10 mouse cellular contexts compared by ENCODE assay signal in genomic region chr5:106561499-106561822, GRCm38 (mm10). TPM values are rescaled to one million over a fixed set of nuclear protein-coding genes. Genes with fewer than 3 reads are reported as not detected.
DNase-seq lines count a peak whose midpoint lies in the region; ATAC-seq and TF ChIP-seq lines count a peak whose summit lies in the region.
"Had no signal": no experiment of that assay in that cellular context is flagged by ENCODE, and none has a peak within 500 bp of the region (broad histone marks: within the 10 kb centered on the region; RNA-seq: fewer than 3 reads in every experiment).

No protein-coding gene starts in this region.

- H3K4me1 ChIP-seq in kidney, postnatal 0 days (replicated peaks; ENCODE audit: insufficient read depth, low read length), result peaks cover 6% of the 10 kb centered on the region; the same call in 1 of the 2 replicates
- 0 out of 2 replicates have a peak, but pooled peaks cover 3% of the 10 kb centered on the region for H3K4me1 ChIP-seq in embryonic facial prominence, embryonic 14.5 days (ENCODE audit: control insufficient read depth, insufficient read depth, low read length)
- H3K4me1 ChIP-seq in hindbrain, postnatal 0 days (ENCODE audit: insufficient read depth, low read length), result 0 out of 2 replicates have a peak, but pooled peaks cover 4% of the 10 kb centered on the region
- H3K4me1 ChIP-seq in midbrain, embryonic 16.5 days (ENCODE audit: control insufficient read depth, insufficient read depth, low read length), result peaks cover 33% of the 10 kb centered on the region; the same call in 1 of the 2 replicates

- H3K36me3 ChIP-seq in kidney, postnatal 0 days (ENCODE audit: insufficient read depth, low read length), result no peaks in the 10 kb centered on the region
- no peaks in the 10 kb centered on the region for H3K36me3 ChIP-seq in embryonic facial prominence, embryonic 14.5 days (ENCODE audit: control insufficient read depth, insufficient read depth, low read length)
- no peaks in the 10 kb centered on the region for H3K36me3 ChIP-seq in hindbrain, postnatal 0 days (ENCODE audit: insufficient read depth, low read length)
- no peaks in the 10 kb centered on the region for H3K36me3 ChIP-seq in midbrain, embryonic 16.5 days (ENCODE audit: control insufficient read depth, insufficient read depth, low read length)

- no peak overlapping the region for H3K27ac ChIP-seq in kidney, postnatal 0 days
- no peak overlapping the region for H3K27ac ChIP-seq in embryonic facial prominence, embryonic 14.5 days (replicated peaks; ENCODE audit: low read depth, low read length)
- H3K27ac ChIP-seq in hindbrain, postnatal 0 days, result no peak overlapping the region
- H3K27ac ChIP-seq in midbrain, embryonic 16.5 days (ENCODE audit: low read length), result peak overlapping the region; percentile 59

- H3K27me3 ChIP-seq in kidney, postnatal 0 days (ENCODE audit: insufficient read depth, low read length), result peaks cover 78% of the 10 kb centered on the region
- peaks cover 89% of the 10 kb centered on the region for H3K27me3 ChIP-seq in embryonic facial prominence, embryonic 14.5 days (replicated peaks; ENCODE audit: control insufficient read depth, insufficient read depth, low read length)
- H3K27me3 ChIP-seq in hindbrain, postnatal 0 days (ENCODE audit: insufficient read depth, low read length), result peaks cover 55% of the 10 kb centered on the region
- peaks cover 32% of the 10 kb centered on the region for H3K27me3 ChIP-seq in midbrain, embryonic 16.5 days (ENCODE audit: control insufficient read depth, insufficient read depth, low read depth, low read length)

- no peak for ATAC-seq in kidney, postnatal 0 days (replicated peaks; ENCODE audit: low FRiP score, low read depth)
- ATAC-seq in embryonic facial prominence, embryonic 14.5 days (ENCODE audit: low read depth), result no peak
- no peak for ATAC-seq in hindbrain, postnatal 0 days
- ATAC-seq in midbrain, embryonic 16.5 days, result 0 out of 2 replicates have a peak, but pooled peaks have one; percentile 2
- ATAC-seq: inflammation-experienced regulatory T-cells, adult 6 months; Patski had no signal

- TF ChIP-seq CTCF in kidney, postnatal 0 days (IDR thresholded peaks at IDR 0.05; ENCODE audit: low read depth), result no peak
- TF ChIP-seq CTCF in hindbrain, postnatal 0 days (IDR thresholded peaks at IDR 0.05; ENCODE audit: low read depth), result no peak

- WGBS in kidney, postnatal 0 days, result 7% methylated on average over 8 of the region's 8 CpGs
- WGBS in embryonic facial prominence, embryonic 14.5 days, result 21% methylated on average over 6 of the region's 8 CpGs
- 17% methylated on average over 8 of the region's 8 CpGs for WGBS in hindbrain, postnatal 0 days
- 9% methylated on average over 8 of the region's 8 CpGs for WGBS in midbrain, embryonic 16.5 days

- DNase-seq in kidney, postnatal 0 days (ENCODE audit: low spot score), result no peak
- no peak for DNase-seq in kidney, adult 9 months
- no peak for DNase-seq in embryonic facial prominence, embryonic 14.5 days (ENCODE audit: low spot score)
- no peak for DNase-seq in hindbrain, postnatal 0 days (ENCODE audit: low spot score)
- DNase-seq in adipocyte (ENCODE audit: low spot score), result no peak
- DNase-seq in spleen, adult 12 weeks (ENCODE audit: low spot score), result no peak
- no peak for DNase-seq in c-Kit-positive CD71-positive TER-119-positive erythroid progenitor cells, embryonic 14.5 days (ENCODE audit: low spot score)

- no peak overlapping the region; the same call in 1 of the 2 replicates for H3K4me3 ChIP-seq in kidney, postnatal 0 days (replicated peaks; ENCODE audit: low read depth, low read length)
- peak overlapping the region; percentile 29 for H3K4me3 ChIP-seq in embryonic facial prominence, embryonic 14.5 days (ENCODE audit: low read depth, low read length)
- peak overlapping the region; percentile 36 for H3K4me3 ChIP-seq in hindbrain, postnatal 0 days (ENCODE audit: low read length)
- peak overlapping the region; percentile 38 for H3K4me3 ChIP-seq in midbrain, embryonic 16.5 days (ENCODE audit: low read depth, low read length)

- H3K9me3 ChIP-seq in kidney, postnatal 0 days (replicated peaks; ENCODE audit: low read length), result no peaks in the 10 kb centered on the region
- H3K9me3 ChIP-seq in embryonic facial prominence, embryonic 14.5 days (ENCODE audit: control insufficient read depth, low read length), result no peaks in the 10 kb centered on the region
- H3K9me3 ChIP-seq in hindbrain, postnatal 0 days (ENCODE audit: low read length), result no peaks in the 10 kb centered on the region
- no peaks in the 10 kb centered on the region for H3K9me3 ChIP-seq in midbrain, embryonic 16.5 days (replicated peaks; ENCODE audit: control insufficient read depth, low read length, poor library complexity, severe bottlenecking)

- H3K9ac ChIP-seq in kidney, postnatal 0 days (ENCODE audit: low read depth, low read length), result no peak overlapping the region
- no peak overlapping the region for H3K9ac ChIP-seq in embryonic facial prominence, embryonic 14.5 days (ENCODE audit: low read depth, low read length)
- H3K9ac ChIP-seq in hindbrain, postnatal 0 days (replicated peaks; ENCODE audit: low read length), result peak overlapping the region; percentile 45; the same call in 1 of the 2 replicates
- peak overlapping the region; percentile 60 for H3K9ac ChIP-seq in midbrain, embryonic 16.5 days (ENCODE audit: low read depth, low read length)

- peak overlapping the region; percentile 44 for H3K4me2 ChIP-seq in kidney, postnatal 0 days (ENCODE audit: low read length)
- peak overlapping the region; percentile 53 for H3K4me2 ChIP-seq in embryonic facial prominence, embryonic 14.5 days (ENCODE audit: low read depth, low read length)
- H3K4me2 ChIP-seq in hindbrain, postnatal 0 days (ENCODE audit: low read depth, low read length), result peak overlapping the region; percentile 67
- H3K4me2 ChIP-seq in midbrain, embryonic 16.5 days (ENCODE audit: low read length), result peak overlapping the region; percentile 68

RNA-seq across cellular contexts. Expression of gene Gm17304, which starts 47.4 kb away (rescaled TPM):
- polyA plus RNA-seq in kidney, postnatal 0 days (2015; fragmentation: Nextera tagmentation; extraction: Ambion mirVana), result not detected in 2 replicates
- polyA plus RNA-seq in embryonic facial prominence, embryonic 14.5 days (2014; fragmentation: Nextera tagmentation; extraction: Ambion mirVana), result not detected in 2 replicates
- total RNA-seq in hindbrain, postnatal 0 days (2014; rRNA removed), result not detected in 2 replicates
- polyA plus RNA-seq in hindbrain, postnatal 0 days (2015; fragmentation: Nextera tagmentation; extraction: Ambion mirVana), result not detected in 2 replicates
- not detected in 2 replicates for polyA plus RNA-seq in midbrain, embryonic 16.5 days (2015; fragmentation: Nextera tagmentation; extraction: Ambion mirVana)
- polyA plus RNA-seq: inflammation-experienced regulatory T-cells, adult 6 months; Patski had no signal

Comparison
In these comparisons a context has a peak if more than half of its experiments do, and no peak if none do; other contexts are left out.
1. H3K9ac ChIP-seq: peak in hindbrain, postnatal 0 days (single experiment) and midbrain, embryonic 16.5 days (single experiment); none in kidney, postnatal 0 days (single experiment) and embryonic facial prominence, embryonic 14.5 days (single experiment).
2. Peak in every context shown above with its lines, with median percentiles within 50 percentile points of each other: H3K4me2 ChIP-seq.